Mouse (Mus musculus) G1E (cell line): ENCODE measurements around the gene AI661453.

Experiments used
- CTCF ChIP-seq: IDR thresholded peaks from 2 replicates; pipeline ENCODE4 v1.5.1; 2012; ENCODE audit warnings: low read depth, low read length, inconsistent platforms, mixed read lengths
- GATA1 ChIP-seq: IDR thresholded peaks from 2 replicates; pipeline ENCODE4 v1.6.1; 2012; ENCODE audit warnings: borderline replicate concordance, low read length, inconsistent platforms, mixed read lengths
- GATA2 ChIP-seq: IDR thresholded peaks from 2 replicates; pipeline ENCODE4 v1.6.1; 2012; ENCODE audit warnings: low read depth, low read length, inconsistent platforms, borderline replicate concordance
- TAL1 ChIP-seq: conservative IDR thresholded peaks from 2 replicates; pipeline ENCODE4 v1.6.1; 2012; ENCODE audit warnings: low read depth, low read length, inconsistent platforms, mixed read lengths

DNA sequence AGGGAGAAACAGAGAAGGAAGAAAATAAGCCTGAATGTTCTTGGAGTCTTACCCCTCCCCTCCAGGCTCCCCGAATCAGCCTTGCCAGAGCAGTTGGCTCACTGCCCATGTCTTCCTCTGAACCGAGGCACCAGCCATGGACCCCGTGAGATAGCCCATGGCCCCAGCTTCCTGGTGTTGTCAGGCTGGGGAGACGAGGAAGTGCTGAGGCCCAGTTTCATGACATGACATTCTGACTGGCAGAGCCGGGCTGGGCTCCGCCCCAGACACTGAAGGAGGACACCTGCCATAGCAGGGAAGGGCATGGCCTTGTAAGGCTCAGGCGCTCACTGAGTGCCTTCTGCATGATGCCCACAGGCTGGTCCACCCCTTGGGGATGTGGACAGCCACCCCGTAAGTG lies 18.3 kb downstream of the AI661453 start:
- TF ChIP-seq TAL1 (no peak), CTCF (no peak), GATA1 (no peak), GATA2 (no peak)
